Mouse (Mus musculus): ENCODE measurements around the gene Hexim1. TPM values are rescaled to one million over a fixed set of nuclear protein-coding genes. Genes with fewer than 3 reads are reported as not detected.
A peak's percentile ranks its signal among the peaks of the same experiment; 100 is the strongest.

The Hexim1 gene
- total RNA-seq, 2 experiments from 2014 or later: 50.8 to 53.8 TPM

DNA sequence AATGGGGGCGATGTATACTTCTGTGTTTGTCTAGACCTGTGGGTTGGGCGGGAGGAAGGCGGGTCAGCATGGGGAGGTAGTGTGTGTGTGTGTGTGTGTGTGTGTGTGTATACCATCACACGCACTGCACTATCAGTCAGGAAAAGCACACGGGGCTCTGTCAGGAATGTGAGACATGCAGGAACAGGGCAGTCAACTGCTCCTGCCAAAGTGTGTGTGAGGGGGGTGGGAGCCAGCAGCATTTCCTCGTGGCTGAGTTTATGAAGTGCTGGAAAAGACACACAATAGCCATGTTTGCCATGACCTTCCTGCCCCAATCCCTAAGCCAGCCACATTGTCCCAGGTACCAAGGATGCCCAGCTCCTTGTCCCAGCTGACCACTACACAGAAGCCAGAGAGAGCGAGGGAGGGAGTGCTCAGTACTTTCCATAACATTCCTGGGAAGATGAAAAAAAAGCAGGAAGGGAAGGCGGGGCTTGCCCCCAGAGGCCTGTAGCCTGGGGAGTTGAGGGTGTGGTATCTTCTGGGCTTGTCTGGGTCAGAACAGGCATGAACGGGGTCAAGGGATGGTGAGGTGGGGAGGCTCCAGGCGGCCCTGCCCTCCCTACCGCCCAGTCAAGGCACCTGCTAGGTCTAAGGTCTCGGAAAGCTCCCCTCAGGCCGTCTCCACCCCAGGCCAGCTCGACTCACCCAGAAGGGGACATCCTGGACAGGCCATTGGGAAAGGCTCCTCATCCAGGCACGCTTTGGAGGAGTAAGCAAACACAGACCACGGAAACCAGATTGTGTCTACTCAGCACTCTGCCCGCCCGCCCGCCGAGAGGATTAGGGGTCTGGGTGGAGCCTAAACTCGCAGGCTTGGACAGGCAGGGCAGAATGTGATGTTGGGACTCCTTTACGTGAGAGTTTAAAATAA, 18.8 kb upstream of the Hexim1 start:
- DNase-seq (ENCODE audit: low spot score in 2 of 2): no peak

DNA sequence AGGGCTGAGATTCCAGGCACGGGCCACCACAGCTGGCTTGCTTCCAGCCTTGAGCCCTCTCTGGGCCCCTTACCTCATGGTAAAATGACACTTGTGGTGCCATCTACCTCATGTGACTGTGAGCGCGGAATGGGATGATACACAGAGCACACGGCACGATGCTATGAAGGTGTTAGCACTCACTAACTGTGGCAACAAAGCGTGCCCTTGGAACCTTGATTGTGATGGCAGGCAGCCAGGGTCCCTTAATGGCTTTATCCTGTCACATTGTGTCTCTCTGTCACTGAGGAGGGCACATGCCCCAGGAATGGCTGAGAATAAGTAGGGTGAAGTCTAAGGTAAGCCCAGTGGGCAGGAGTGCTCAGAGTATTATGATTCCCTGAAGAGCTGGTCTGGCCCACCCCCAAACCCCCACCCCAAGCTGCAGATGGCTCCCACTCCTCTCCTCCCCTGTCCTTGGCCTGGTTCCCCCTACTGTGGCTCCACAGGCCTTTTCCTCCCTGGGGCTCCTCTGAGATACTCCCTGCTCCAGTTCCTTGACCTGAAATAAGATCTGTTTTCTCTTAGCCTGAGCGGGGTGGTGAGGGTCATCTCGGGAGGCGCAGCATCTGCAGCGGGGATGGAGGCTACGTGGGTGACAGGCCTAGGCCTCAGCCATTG, 17.4 kb upstream of the Hexim1 start:
- DNase-seq (ENCODE audit: low spot score in 2 of 2): no peak

GRCm38 (mm10) chr11:103099352-103099940, 16.6 kb upstream of the Hexim1 start:
- no peak for DNase-seq (ENCODE audit: low spot score in 2 of 2)

- DNase-seq (ENCODE audit: low spot score in 2 of 2): no peak
Measured at GRCm38 (mm10) chr11:103100361-103100760, 15.7 kb upstream of the Hexim1 start.

DNA sequence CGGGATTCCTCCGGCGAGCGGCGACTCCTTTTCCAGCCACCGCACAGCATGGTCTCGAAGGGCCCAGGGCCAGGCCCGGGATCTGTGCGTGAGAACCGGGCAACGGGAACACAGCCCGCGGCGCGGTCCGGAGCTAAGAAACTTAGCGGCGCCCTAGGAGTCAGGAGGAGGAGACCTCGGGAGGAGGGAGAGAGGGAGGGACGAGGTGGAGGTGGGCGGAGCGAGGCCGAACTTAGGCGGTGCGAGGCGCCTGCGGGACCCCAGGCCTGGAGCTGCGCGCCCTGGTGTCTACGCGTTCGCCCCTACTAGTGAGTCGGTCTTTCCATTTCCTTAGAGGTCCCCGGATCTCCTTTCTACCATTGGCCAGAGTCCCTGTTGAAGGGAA, 14.6 kb upstream of the Hexim1 start, which contains the start of the genes Plcd3 and Acbd4:
Gene Plcd3 (minus strand): TSS at position 178 of the 385 bp plus-strand sequence.
Gene Acbd4 (plus strand): TSS at position 202 of the 385 bp plus-strand sequence.
- peak; percentile 60 to 62 for DNase-seq (ENCODE audit: low spot score in 2 of 2)

- peak; percentile 62 to 75 for DNase-seq (ENCODE audit: low spot score in 2 of 2)
Measured at GRCm38 (mm10) chr11:103101866-103102501, 14.0 kb upstream of the Hexim1 start.

DNA sequence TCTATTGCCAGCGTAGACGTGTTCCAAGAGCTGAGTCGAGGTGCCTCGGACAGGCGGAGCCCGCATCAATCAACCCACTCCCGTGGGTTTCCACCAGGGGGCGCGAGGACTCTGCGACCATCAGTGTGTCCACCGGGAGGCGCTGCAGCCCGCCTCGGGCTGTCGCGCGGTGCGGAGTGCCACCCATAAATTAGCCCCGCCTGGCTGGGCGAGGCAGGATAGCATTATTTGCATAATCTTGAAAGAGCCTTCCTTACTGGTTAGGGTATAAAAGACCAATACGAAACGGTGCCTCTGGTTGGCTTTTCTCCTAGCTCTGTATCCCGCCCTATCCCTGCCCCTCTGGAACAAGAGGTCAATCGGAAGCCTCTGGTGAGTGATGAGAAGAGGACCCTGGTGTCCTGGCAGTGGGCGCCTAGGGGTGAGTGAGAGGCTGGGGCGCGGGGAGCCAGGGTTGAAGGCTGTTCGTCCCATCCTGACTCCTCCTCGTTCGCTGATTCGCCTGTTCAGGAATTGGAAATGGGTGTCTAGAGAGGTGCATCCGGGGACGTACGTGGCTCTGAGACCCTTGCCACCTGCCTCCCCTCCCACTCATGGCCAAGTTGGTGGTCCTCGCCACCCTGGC, 13.2 kb upstream of the Hexim1 start:
- DNase-seq (ENCODE audit: low spot score in 2 of 2): peak; percentile 96 to 98

GRCm38 (mm10) chr11:103103621-103104020, 12.4 kb upstream of the Hexim1 start:
- DNase-seq (ENCODE audit: low spot score in 2 of 2): no peak

- DNase-seq (ENCODE audit: low spot score in 2 of 2): no peak
Measured at GRCm38 (mm10) chr11:103104469-103104868, 11.6 kb upstream of the Hexim1 start.

- DNase-seq (ENCODE audit: low spot score in 2 of 2): no peak
Measured at GRCm38 (mm10) chr11:103105180-103105725, 10.8 kb upstream of the Hexim1 start.

GRCm38 (mm10) chr11:103105810-103106209, 10.2 kb upstream of the Hexim1 start:
- no peak for DNase-seq (ENCODE audit: low spot score in 2 of 2)

DNA sequence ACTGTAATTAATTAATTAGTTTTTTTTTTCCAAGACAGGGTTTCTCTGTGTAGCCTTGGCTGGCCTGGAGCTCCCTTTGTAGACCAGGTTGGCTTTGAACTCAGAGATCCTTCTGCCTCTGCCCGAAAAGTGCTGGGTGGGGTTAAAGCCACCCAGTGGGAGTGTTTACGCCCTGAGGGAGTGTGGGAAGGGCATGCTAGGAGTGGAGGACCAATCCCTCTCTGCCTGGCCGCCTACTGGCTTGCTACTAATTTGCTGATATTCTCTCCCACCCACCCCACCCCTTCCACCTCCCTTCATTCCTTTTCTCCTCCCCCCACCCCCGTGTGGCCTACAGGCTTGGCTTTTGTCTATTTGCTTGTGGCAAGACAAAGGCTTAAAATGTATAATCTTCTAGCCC, 9.6 kb upstream of the Hexim1 start:
- no peak for DNase-seq (ENCODE audit: low spot score in 2 of 2)

DNA sequence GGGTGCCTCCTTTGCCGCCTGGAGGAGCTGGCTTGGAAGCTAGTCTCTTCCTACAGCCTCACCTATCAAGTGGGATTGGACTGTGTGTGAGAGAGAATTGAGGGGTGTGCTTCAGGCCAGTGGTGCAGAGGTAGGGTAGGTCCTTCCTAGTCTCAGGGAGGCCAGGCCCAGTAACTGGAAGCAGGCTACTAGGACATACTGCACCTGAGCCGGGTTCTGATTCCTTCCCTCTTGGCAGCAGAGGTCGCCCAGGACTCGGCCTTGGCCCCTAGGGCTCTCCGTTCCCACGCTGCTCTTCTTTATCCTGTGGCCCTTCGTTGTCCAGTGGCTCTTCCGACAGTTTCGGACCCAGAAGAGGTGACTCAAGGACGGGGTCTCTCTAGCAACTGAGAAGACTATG, 4.7 kb upstream of the Hexim1 start:
- no peak for DNase-seq (ENCODE audit: low spot score in 2 of 2)

DNA sequence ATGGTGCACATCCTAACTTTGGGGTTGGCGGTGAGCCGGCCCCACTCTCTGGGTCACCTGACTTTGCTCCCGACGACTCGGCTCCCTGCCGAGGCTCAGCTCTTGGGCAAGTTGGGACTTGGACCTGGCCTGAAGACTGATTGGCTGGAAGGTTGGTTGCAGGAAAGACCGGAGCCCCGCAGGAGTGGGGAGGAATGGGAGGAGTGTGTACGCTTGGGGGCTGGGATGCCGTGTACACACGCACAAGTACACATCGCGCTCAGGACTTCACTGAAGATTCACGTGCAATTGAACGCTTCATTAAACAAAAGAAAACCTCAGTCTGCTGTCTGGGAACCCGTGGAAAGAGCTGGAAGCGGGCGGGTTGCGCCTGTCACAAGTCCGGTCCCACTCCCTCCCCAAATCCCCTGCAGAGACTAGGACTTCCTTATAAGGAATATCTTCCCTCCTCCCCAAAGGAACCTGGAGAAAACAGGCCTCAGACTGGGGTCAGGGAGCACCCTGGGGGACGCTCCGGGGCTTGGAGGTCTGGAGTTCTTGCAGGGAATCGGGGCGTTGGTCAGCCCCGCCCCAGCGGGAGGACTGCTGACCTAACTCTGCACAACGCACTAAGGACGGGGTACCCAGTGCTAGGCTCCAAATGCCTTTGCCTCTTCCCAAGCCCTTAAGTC, 4.0 kb upstream of the Hexim1 start:
- no peak for DNase-seq (ENCODE audit: low spot score in 2 of 2)

- DNase-seq (ENCODE audit: low spot score in 2 of 2): no peak
Measured at GRCm38 (mm10) chr11:103112552-103112912, 3.5 kb upstream of the Hexim1 start.

DNA sequence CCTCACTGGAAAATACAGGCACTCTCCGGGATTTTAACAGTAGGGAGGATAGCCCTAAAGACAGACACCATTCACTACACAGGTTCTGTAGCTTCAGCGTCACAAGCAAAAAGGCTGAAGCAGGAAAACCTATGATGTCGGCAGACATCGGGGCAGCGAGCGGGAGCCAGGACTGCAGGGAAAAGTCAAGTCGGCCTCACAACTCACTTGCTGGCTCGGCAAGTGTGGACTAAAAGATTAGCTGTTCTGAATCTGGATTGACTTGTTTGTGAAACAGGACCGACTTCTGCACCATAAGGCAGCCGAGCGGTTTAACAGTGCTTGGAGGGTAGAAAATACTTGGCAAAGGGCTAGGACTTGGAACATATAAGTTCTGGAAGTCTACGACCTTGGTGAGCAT, 3.0 kb upstream of the Hexim1 start:
- no peak for DNase-seq (ENCODE audit: low spot score in 2 of 2)

- no peak for DNase-seq (ENCODE audit: low spot score in 2 of 2)
Measured at GRCm38 (mm10) chr11:103113771-103114170, 2.3 kb upstream of the Hexim1 start.

DNA sequence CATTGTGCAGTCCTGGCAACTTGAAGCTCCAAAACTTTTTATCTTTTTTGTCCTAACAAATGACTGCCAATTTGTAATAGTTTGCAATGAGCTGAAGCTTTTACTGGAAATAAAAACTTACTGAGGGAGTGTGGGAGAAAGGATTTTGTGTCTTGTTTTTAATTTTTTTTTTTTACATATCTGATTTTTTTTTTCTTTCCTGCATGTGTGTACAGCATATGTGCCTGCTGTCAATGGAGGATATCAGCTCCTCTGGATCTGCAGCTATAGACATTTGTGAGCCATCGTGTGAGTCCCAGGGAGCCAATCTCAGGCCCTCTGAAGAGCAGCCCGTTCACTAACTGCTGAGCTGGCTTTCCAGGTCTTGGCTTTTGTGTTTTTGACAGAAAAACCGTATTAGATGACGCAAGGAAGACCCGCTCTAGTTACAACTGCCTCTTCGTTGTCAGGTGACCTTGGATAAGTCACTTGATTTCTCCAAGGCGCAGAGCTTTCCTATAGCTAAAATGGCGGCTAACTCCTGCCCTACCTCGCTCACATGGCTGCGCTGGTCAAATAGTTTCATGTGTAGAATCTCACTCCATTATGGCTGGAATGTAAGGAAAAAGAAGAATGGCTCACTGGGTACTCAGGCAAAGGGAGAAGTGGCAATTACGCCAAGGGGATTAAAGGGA, 1.6 kb upstream of the Hexim1 start:
- no peak for DNase-seq (ENCODE audit: low spot score in 2 of 2)

DNA sequence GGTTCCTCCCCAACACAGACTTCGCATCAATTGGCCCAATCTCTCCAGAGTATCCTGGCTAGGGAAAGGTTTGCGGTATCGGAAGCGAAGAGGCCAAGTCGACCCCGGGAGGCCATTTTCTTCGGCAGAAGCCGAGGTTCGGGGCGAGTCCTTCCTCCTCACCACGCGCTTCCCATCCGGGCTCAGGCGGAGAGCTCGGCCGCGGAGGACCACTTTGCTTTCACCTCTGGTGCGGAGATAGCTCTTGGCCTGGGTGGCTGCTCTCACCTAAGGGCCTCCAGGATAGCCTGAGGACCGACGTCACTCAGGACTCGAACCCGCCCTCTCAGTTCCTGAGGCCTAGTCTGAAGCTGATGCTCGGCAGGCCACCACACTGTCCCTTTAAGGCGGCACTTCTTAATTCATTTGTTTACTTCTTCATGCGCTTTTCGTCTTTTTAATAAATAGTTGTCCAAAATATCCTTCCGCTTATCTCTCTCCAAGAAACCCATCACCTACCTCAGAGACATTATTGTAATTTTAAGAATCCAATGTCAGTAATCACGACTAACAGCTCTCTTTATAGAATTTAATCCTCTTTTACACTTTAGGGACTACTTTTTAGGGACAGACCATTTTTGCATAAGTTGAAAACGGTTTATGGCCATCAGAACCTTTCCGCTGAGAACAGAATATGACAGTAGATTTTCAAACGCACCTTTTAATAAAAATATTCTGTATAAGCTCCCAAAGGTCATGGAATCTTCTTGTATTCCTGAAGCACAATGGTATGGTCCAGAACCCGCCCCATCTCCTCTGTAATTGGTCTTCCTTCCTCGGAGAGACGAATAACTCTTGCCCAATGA, 646 bp upstream of the Hexim1 start:
- peak; percentile 84 to 87 for DNase-seq (ENCODE audit: low spot score in 2 of 2)

Measured in layer of hippocampus, postnatal 14 days (tissue).